Mouse (Mus musculus) c-Kit-positive CD71-positive TER-119-positive erythroid progenitor cells, embryonic 14.5 days (primary cell): ENCODE data around the gene Tmprss3.

ENCODE experiments used
- DNase-seq: peaks from one replicate; pipeline ENCODE4 v3.0.0-alpha.2; 2013; ENCODE audit warnings: low spot score

The Tmprss3 gene

DNA sequence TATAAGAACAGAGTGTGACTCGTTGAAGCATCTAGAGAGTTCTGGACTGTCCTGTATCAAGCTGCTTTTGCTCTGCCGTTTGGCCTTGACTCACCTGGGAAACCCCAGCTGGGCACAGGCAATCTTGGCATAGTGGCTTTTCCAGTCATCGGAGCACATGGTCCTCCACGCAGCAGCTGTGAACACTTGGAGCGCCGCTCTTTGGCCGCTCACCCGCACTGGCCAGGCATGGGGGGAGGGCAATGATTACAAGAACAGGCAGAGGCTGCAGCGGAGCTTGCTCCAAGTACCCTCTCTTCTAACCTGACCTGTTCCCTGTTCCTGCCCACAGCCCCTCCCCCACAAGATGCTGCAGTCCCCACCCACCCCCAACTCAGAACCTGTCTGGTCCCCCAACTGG lies 5.4 kb downstream of the Tmprss3 start:
- DNase-seq: no peak

DNA sequence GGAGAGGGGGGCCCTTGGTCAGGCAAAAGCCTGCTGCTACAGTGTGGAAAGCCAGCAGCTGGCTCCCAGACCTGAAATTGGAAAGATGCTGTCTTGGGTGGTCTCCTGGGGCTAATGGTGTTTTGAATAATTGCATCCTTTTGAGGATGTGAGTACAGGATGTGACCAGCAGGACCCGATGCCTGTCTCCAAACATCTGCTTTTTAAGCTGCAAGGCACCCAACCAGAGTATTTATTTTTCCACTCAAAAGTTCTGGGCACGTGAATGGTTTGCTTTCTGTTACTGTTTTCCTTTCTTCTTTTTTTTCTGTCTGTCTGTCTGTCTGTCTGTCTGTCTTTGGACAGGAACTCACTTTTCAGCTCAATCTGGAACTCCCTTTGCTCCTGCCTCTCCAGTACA lies 6.1 kb downstream of the Tmprss3 start:
- DNase-seq: no peak

DNA sequence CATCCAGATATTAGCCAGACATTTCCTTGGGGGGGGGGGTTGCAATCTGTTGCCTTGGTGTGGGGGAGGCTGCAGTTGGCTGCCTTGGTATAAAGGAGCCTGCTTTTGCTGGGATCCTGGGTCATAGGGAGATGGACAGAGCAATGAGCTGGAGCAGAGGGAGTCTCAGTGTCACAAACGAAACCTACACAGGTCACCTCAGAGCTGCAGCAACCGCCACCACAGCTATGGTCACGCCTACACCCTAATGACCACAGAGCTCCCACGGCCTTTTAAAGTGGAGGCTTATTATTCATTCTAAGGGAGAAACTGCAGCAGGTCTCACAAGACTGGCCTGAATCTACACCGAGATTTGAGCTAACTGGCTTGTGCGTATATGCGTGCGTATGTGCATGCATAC lies 7.0 kb downstream of the Tmprss3 start:
- no peak for DNase-seq

DNA sequence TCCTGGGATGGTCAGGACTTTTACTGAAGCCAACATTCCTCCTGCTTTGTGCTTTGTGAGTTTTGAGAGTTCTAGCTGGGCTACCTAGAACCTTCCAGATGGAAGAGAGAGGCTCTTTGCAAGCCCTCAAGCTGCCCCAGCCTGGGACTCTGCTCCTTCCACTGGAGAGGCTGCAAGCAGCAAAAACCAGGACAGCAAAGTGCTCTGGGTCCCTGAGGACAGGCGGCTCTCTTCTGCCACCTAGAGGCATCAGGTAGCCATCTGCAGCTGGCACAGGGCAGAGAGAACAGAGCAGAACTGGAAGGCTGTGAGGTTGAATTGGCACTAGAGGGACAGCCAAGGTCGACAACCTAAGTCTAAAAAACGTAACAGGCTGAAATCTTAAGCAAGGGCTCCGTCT lies 11.4 kb downstream of the Tmprss3 start:
- peak; percentile 47 for DNase-seq

DNA sequence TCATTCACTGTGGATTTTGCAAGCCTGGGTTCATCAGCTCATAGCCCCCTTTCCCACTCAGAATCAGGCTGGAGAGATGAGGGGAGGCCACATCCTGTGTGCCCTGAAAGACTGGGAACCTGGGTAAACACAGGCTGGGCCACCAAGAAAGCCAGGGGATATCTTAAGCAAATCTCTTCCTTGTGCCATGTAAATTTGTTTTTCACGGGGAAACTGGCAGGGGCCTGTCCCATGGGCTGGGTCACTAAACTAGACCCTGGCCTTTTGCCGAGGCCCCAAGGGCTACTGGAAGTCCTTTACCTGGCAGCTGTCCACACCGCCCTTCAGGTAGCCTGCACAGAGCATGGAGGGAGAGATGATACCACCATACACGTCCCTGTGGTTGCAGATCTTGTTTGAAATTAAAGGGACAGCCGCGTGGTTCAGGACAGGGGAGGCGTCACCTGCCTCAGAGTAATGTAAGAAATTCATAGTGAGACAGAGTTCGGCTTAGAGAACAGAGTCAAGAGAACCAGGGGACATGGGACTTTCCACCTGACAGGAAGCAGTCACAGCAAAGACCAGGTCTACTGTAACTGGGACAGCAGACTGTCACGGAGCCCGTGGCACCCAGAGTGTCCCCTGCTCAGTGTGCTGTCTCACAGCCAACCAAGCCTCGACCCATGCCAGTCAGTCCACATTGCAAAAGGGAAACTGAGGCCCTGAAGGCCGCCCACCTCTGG lies 14.3 kb downstream of the Tmprss3 start:
- no peak for DNase-seq

DNA sequence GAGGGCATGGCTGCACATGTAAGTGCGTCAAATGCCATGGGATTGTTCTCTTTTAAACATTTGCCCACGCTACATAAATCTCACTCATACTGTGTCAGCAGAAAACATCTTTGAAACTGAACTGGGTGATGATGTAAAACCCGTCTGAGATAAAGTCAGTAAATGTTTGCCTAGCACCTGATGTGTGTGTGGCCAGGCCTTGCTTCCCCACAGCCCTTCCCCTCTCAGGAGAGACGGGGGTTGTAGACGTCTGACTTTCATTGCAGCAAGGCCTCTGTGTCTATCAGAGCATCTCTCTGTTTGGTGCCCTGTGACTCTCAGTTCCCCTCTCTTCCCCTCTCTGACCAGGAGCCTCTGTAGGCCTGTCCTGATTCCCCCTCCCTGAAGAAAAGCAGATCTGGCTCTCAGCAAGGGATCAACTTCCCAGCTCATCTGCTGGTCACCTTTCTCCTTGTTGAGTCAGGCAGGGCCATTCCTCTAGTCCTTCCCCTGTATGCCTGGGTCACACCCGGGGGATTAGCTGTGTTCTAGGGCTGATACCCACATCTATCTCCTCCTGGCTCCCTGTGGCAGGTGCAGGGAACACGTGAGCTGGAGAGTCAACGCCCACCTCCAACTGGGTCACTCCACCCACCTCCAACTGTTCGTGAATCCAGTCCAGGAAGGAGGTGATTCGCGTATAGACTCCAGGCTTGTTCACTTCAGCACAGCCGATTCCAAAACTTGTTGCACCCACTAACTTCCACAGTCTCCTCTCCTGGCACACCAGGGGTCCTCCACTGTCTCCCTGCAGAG lies 15.4 kb downstream of the Tmprss3 start:
- no peak for DNase-seq

DNA sequence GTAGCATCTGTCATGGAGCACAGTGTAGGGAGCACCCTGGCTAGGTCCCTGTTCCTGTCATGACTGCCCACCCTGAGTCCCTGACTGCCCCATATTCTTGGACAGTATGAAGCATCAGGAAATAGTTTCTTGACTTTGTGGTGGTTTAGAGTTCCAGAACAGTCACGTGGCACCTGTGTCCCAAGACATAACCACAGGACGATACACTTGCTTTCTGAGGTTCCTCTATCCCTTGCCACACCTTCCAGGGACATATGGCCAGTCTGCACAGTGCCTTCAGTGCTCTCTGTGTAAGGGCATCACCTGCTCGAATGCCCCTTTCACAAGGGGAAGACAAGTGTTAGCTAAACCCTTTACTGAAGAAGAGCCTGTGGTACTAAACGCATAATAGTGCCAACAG lies 17.3 kb downstream of the Tmprss3 start:
- no peak for DNase-seq

DNA sequence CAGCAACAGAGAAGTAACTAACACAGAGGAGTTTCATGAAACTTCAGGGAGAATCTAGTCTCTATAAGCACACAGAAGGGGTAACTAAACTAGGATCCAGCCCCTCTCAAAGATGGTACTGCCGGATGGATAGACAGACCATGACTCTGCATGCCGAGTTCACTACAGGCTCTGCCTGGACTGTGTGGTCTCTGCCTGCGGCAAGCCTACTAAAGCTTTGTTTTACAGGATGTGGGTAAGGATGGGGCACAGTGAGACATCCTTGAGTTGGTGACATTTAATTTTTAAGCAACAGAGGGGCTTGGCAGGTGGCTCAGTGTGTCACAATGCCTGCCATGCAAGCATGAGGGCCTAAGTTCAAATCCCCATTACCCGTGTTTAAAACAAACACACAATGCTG lies 22.5 kb downstream of the Tmprss3 start:
- no peak for DNase-seq

DNA sequence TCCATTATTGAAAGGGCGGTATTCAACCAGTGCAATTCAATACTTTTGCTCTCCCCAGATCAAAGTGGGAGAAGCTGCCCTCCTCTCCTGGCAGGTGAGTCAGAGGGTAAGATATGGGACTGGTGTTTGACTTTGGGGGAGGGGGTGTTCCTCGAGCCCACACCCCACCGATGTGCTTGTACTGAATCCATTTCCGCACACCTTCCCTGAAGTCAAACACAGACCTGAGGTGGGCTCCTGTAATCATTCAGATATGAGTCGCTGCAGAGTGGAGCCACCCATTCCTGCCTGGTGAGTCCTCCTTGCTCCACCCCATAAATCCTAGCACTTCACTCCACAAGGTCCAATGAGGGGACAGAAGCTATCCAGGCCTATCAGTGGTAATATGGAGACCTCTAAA lies 29.0 kb downstream of the Tmprss3 start:
- DNase-seq: no peak

DNA sequence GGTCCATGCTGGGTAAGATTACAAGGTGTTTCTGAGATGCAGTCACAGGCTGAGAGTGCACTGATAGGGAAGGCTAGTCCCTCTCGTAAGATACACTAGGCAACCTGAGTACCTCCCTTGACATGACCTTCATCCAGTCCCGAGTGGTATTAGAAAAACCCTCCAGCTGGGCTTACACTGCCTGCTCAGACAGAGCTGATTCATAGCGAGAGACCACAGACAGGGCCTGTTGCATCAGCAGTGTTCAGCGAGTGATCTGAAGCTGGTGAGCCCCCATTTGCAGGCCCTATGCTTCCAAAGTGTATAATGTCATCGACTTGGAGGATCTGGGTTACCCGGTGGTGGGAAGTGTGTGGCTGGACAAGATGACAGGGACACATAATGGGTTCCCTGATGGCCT lies 33.6 kb downstream of the Tmprss3 start, which contains the start of gene Tff1:
Gene Tff1 (minus strand): TSS at position 151 of the 400 bp plus-strand sequence.
- DNase-seq: no peak

DNA sequence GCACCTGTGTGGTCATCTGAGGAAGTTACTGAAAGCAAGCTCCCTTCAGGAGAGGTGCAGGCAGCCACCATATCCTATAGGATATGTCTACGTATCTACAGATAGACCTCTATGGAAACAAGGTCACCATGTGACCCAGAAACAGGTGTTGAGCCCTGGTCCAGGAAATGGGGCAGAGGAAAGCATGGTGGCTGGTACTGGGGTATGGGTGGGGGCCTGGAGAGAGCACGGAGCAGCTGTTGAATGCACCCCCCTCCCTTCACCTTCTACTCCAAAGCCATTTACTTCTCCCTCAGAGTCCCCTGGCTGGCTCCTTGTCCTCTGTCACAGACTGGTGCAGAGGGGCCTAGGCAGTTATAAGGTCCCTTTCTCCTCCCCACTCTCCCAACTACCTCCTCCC lies 35.0 kb downstream of the Tmprss3 start:
- DNase-seq: no peak

DNA sequence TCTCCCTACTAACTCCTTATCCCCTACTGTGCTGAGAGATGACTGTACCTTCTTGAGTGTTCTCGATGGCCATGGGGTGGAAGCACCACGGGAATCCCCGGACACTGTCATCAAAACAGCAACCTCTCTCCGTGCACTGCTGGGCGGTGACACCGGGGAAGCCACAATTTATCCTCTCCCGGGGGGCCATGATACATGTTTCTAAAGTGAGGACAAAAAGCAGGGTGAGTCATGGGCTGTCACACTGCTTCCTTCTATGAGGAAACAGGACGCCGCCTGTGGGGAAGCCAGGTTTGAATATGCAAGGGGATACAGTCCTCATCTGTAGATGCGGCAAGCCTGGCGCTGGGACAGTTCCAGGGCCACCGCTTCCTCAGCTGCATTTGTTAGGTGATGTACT lies 36.2 kb downstream of the Tmprss3 start:
- DNase-seq: no peak

DNA sequence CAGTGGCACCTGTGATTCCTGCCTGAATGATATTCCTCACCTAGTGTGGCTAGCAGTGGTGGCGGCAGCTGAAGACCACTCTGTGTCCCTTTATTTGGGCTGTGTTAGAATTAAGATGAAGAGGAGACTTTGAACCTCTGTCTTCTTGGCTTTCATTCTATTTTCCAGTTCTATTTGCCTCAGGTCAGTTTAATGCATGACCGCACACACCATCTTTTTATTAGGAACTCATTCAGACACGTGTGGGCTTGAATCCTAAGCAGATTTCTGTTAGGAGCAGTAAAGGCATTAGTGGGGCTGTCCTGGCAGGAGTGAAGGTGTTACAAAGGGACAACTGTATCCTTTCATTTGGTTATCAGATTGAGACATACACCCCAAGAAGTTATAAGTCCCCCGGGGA lies 38.5 kb downstream of the Tmprss3 start:
- DNase-seq: no peak

DNA sequence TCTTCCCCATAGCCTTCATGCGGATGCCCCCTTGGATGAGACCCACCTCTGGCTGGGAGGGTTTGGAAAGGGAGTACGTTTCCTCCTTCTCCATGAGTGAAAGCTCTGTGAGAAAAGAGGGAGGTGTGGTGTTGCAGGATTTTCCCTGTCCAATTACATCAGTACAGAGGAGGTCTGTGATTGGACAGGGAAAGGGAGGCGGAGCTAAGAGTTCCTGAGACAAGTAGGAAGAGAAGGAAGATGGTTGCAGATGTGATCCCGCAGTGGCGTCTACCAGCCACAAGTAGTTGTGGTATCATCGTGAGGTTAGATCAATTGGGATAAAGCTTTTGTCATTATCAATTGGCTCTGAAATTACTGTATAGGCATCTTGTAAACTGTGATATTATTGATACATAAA lies 40.9 kb downstream of the Tmprss3 start:
- no peak for DNase-seq

DNA sequence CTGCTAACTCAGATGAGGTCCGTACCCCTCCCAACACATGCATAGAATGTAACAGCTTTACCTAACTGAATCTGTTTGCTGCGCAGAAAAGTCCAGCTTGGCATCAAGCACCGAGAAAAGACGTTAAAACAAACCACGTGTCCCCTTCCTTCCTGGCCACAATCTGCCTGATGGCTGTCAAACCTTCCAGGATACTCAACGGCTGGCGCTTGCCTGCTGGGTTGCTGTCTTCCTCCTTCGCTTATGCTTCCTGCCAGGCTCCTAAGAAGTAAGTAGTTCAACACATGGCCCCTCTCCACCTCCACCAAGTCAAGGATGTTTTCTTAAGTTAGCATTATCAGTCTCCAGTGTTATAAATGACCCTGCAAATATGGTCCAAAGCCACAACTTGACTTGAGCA lies 45.0 kb downstream of the Tmprss3 start:
- no peak for DNase-seq

DNA sequence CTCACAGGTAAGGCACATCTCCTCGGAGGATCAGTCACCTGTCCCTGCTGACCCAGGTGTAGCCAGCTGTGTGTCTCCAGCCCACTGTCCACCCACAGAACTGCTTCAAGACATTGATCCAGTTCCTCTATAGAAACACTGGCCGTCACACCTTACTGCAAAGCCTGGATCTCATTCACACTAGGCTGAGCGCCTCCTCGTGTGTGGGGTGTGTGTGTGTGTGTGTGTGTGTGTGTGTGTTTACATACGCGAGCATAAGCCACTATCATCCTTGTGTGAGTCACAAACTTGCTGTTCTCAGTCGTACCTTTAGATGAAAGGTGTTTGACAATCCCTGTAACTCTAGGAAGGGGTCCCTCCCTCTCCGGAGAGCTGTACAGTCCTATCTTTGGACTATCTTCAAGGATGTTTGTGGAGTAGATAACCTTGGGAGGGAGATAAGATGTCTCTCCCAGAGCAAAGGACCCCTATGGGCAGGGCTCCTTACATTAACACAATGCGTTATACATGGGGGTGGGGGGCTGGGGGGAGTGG lies 45.7 kb downstream of the Tmprss3 start:
- DNase-seq: no peak

DNA sequence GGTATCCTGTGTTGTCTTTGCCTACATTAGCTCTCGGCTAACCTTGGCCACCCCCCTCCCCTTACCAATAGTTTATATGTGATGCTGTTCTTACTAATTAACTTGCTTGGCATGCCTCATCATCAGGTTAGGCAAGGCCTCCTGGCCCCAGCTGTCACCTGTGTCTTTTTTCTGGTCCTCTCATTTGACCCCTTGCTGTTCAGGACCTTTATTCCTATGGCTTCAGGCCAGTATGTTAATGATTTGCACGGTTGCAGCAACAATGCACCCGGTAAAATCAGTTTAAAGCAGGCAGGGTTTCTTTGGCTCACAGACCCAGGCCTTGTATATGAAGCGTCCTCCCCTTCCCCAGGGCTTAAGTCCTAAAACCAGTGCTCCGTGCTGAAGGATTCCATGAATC lies 46.3 kb downstream of the Tmprss3 start:
- DNase-seq: no peak

DNA sequence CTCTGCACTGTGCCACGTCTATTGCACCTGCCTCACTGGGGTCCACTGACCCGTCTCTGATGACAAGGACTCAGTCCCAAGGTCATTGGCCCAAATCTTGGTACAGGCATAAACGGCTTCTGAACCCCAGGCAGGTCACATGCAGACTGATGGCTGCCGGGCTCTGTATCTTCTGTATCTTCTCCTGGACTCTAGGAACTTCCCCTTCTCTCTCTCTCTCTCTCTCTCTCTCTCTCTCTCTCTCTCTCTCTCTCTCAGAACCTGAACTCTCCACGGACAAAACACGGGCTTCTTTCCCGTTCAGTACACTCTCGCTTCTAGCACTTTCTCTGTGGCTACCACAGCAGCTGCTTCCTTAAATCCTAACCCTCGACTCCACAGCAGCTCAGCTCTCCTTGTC lies 52.8 kb downstream of the Tmprss3 start:
- no peak for DNase-seq

DNA sequence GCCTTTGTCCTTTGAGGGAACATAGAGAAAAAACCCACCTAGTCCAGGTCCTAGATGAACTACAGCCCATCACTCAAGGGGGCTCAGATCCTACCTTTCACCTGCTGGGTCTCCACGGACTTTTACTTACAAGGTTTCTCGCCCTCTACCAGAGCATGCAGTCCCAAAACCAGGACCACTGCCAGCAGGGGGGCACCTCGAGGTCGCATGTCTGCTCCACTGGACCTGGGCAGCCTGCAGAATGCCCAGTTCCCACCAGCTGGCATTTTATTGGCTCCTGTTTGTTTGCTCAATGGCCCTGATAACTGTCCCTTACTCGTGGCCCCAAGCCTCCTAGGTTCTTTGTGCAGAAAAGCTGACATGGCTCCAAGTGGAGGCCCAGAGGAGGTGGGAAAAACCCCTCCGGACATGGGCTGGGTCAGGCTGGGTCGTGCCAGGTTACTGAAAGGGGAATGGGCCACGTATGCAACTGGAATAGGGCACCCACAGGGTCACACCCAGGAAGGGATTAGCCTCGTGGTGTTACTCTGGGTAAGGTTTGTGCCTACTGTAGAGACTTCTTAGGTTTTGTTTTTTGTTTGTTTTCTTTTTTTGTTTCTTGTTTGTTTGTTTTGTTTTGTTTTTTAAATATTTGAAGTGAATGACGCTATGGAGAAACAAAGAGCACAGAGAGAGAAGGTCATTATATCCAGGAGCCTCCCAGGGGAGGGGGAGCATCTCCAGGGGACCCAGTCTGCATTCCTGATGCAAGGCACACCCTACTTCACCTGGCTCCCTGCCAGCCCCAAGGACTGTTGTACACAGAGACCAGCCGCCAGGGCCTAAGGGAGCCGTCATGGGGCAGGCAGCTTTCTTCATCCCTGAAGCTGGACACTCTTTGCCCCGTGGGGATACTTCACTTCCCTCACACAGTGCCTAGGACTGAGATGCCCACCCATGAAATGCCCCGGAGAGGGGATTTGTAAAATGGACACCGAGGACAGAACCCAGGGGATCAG lies 54.4 kb downstream of the Tmprss3 start, which contains the start of gene Tff2:
Gene Tff2 (minus strand): TSS at position 243 of the 998 bp plus-strand sequence.
- DNase-seq: no peak

DNA sequence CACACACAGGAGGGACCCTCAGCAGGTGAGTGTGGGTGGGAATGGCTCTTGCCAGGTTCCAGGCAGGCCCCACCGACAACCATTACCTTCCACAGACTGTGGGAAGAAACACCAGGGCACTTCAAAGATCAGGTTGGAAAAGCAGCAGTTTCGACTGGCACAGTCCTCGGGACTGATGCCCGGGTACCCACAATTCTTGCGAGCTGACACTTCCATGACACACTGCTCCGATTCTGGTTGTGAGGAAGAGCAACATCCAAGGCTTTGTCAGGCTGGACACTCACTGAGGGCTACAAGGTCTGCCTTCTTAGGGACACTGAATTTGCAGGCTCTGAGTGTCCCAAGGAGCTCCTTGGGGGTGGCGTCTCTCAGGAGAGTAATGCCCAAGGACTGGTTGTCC lies 56.7 kb downstream of the Tmprss3 start:
- no peak for DNase-seq

DNA sequence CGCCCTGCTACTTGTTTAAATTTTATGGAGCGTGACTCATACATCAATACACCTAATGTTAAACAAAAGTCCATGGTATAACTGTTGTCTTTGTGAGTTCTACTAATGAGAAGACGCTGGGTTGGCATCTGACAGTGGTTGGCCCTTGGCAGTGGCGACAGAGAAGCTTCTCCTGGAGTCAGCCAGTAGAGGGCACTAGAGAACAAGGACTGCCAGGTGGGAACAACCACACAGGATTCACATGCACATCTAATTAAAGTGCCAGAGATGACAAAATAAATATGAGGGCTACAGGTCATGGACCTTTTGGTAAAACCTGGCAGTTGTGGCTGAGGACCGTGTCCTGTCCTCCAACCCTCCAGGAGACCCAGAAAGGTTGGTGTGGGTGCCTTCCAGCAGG lies 60.4 kb downstream of the Tmprss3 start:
- peak; percentile 65 for DNase-seq

DNA sequence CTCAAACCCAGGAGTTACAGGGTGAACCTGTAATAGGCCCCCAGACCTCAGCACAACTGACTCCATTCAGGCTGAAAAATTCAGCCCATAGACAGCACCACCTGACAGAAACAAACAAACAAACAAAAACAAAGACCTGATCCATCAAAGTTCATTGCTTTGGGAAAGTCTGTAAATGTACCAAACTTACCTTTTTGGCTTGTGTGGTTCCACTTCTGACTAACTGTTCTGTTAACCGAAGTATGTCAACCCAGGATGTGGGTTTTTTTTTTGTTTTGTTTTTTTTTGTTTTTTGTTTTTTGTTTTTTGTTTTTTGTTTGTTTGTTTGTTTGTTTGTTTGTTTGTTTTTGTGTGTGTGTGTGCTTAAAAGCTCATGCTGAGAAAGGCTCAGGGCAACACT lies 62.0 kb downstream of the Tmprss3 start:
- DNase-seq: no peak
